Mouse (Mus musculus): ENCODE results near the gene Hadha.

GRCm38 (mm10) chr5:30154013-30154412, 949 bp downstream of the Hadha start:
- no peak for TF ChIP-seq CTCF (IDR thresholded peaks at IDR 0.05; ENCODE audit: low read depth, low read length)
- TF ChIP-seq POLR2AphosphoS5 (IDR thresholded peaks at IDR 0.05; ENCODE audit: insufficient replicate concordance, low read depth, low read length) = no peak
- TF ChIP-seq GATA2 (IDR thresholded peaks at IDR 0.05; ENCODE audit: borderline replicate concordance, low read depth, low read length) = no peak
